Mouse (Mus musculus): ENCODE results near the gene Lime1.

GRCm38 (mm10) chr2:181378701-181379100, 1.2 kb upstream of the Lime1 start:
- TF ChIP-seq ZC3H11A (IDR thresholded peaks at IDR 0.05; ENCODE audit: borderline replicate concordance, low read depth, low read length) (no peak), ZNF384 (IDR thresholded peaks at IDR 0.05; ENCODE audit: low read depth, low read length) (no peak)

Measured in ES-E14 (cell line).